Mouse (Mus musculus) pancreas, adult 10 weeks (tissue): ENCODE results near the gene Myh13. TPM values are rescaled to one million over a fixed set of nuclear protein-coding genes. Genes with fewer than 3 reads are reported as not detected.

ENCODE experiments used
- polyA plus RNA-seq: library from polyadenylated mRNA; stranded (reverse); fragments of 350-450 nt; fragmentation: Illumina TruSeq; extraction: RNeasy Lipid Tissue Mini Kit (QIAGEN cat#74804); gene quantifications from one replicate; pipeline ENCODE4 v1.2.3, GENCODE M21; 2015; ENCODE audit warnings: low read depth, low replicate concordance; ENCODE audit not compliant: insufficient read depth

The Myh13 gene
- not detected for polyA plus RNA-seq

GRCm38 (mm10) chr11:67321358-67321757, at the start of gene Myh13:
Gene Myh13, plus strand, starts transcription at chr11:67321658.

GRCm38 (mm10) chr11:67276601-67277174, 44.8 kb upstream of the Myh13 start, which contains the start of gene Myh8:
Gene Myh8, plus strand, starts transcription at chr11:67277124.

Other genes starting within 250 kb of the Myh13 start
- gene Myh3, start 243.4 kb upstream of the Myh13 start, polyA plus RNA-seq: not detected
- gene Myh2, start 150.6 kb upstream of the Myh13 start, polyA plus RNA-seq: not detected
- gene Myh1, start 121.6 kb upstream of the Myh13 start, polyA plus RNA-seq: not detected
- not detected for gene Myh4, start 83.6 kb upstream of the Myh13 start, polyA plus RNA-seq
- gene Myh8, start 44.5 kb upstream of the Myh13 start, polyA plus RNA-seq: not detected
- gene Gas7, start 133.8 kb downstream of the Myh13 start, polyA plus RNA-seq: 4.7 TPM